Mouse (Mus musculus) ES-E14 (cell line): ENCODE measurements around the gene Stat2. TPM values are rescaled to one million over a fixed set of nuclear protein-coding genes. Genes with fewer than 3 reads are reported as not detected.
A peak's percentile ranks its signal among the peaks of the same experiment; 100 is the strongest.

Experiments used
- DNase-seq: peaks from one replicate; pipeline ENCODE4 v3.0.0-alpha.2; 2013; ENCODE audit warnings: low read depth, low spot score
- H3K27ac ChIP-seq: 2 replicates; pipeline ENCODE4 v1.5.1; 2012; ENCODE audit warnings: low read depth, mild to moderate bottlenecking, low read length, moderate library complexity, mixed read lengths; ENCODE audit not compliant: poor library complexity, insufficient read depth, severe bottlenecking
- H3K36me3 ChIP-seq: 2 replicates; pipeline ENCODE4 v1.6.1; 2012; ENCODE audit warnings: mild to moderate bottlenecking, low read length, moderate library complexity, mixed read lengths; ENCODE audit not compliant: control insufficient read depth, poor library complexity, insufficient read depth, severe bottlenecking
- H3K4me1 ChIP-seq, 2 experiments: fragments of 150-350 bp in 1 of 2; sonication (generic) in 1 of 2; 2 replicates each; pipeline ENCODE4 v1.6.1; 2012; ENCODE audit warnings: low read length in 2 of 2, mild to moderate bottlenecking in 1 of 2, mixed read lengths in 1 of 2; ENCODE audit not compliant: control insufficient read depth in 2 of 2, insufficient read depth in 2 of 2, poor library complexity in 1 of 2
- H3K4me3 ChIP-seq, 2 experiments: fragments of 150-350 bp in 1 of 2; sonication (generic) in 1 of 2; 2 replicates each; pipeline ENCODE4 v1.5.1; 2012; ENCODE audit warnings: low read length in 2 of 2, low read depth in 1 of 2, mild to moderate bottlenecking in 1 of 2, mixed read lengths in 1 of 2; ENCODE audit not compliant: insufficient read depth in 1 of 2, poor library complexity in 1 of 2, severe bottlenecking in 1 of 2
- H3K9ac ChIP-seq: 2 replicates; pipeline ENCODE4 v1.6.1; 2012; ENCODE audit warnings: low read depth, mild to moderate bottlenecking, low read length, mixed read lengths; ENCODE audit not compliant: poor library complexity, insufficient read depth, severe bottlenecking
- H3K9me3 ChIP-seq: fragments of 150-350 bp; sonication (generic); 2 replicates; pipeline ENCODE4 v1.6.1; 2012; ENCODE audit warnings: low read depth, mild to moderate bottlenecking, low read length; ENCODE audit not compliant: control insufficient read depth, insufficient read depth
- CHD2 ChIP-seq: IDR thresholded peaks from 2 replicates; pipeline ENCODE4 v1.6.1; 2014; ENCODE audit warnings: mild to moderate bottlenecking, low read depth, low read length, inconsistent platforms
- HCFC1 ChIP-seq: IDR thresholded peaks from 2 replicates; pipeline ENCODE4 v1.6.1; 2012; ENCODE audit warnings: low read length, inconsistent platforms, borderline replicate concordance; ENCODE audit not compliant: insufficient read depth
- MAFK ChIP-seq: IDR thresholded peaks from 2 replicates; pipeline ENCODE4 v1.6.1; 2014; ENCODE audit warnings: mild to moderate bottlenecking, low read depth, low read length, inconsistent platforms; ENCODE audit not compliant: insufficient read depth
- ZC3H11A ChIP-seq: IDR thresholded peaks from 2 replicates; pipeline ENCODE4 v1.6.1; 2012; ENCODE audit warnings: low read depth, mild to moderate bottlenecking, inconsistent platforms, low read length, borderline replicate concordance
- ZNF384 ChIP-seq: IDR thresholded peaks from 2 replicates; pipeline ENCODE4 v1.6.1; 2012; ENCODE audit warnings: low read depth, low read length, inconsistent platforms
- in situ Hi-C, 2 experiments: fragments of 600-800 bp; cut with MboI; formaldehyde crosslinking; loops; one replicate each; pipeline ENCODE4 v1.15.1; 2025; ENCODE audit warnings: low sequenced_read_pairs in 2 of 2, inconsistent platforms in 1 of 2; ENCODE audit not compliant: unreplicated experiment in 2 of 2
- total RNA-seq: library from RNA; depleted of rRNA; stranded (reverse); fragments of 300-350 nt; gene quantifications from 2 replicates; pipeline ENCODE4 v1.2.3, GENCODE M21; 2012; rRNA removed

Stat2 gene
- total RNA-seq, 1 experiment = 10.6 TPM

- Histone ChIP-seq H3K9ac (peak within 1 kb of the TSS; percentile 99), H3K36me3 (peaks cover 4% of the 10 kb centered on the region; the same call in 1 of the 2 replicates), H3K9me3 (no peaks in the 10 kb centered on the region), H3K4me3 (peak within 1 kb of the TSS; percentile 100), H3K4me1 (peaks cover 2 to 4% of the 10 kb centered on the region in 2 experiments; a peak in 1 of 4 replicates), H3K27ac (peak within 1 kb of the TSS; percentile 92)
- TF ChIP-seq CHD2 (peak; percentile 42; the same call in 1 of the 2 replicates), HCFC1 (no peak)
- DNase-seq = peak; percentile 96
- in situ Hi-C loops = no loop called here
Measured at GRCm38 (mm10) chr10:128337306-128338181, 67.2 kb downstream of the Stat2 start, which contains the start of gene Cs. Cs (plus strand) TSS chr10:128337734.

- peaks cover 4% of the 10 kb centered on the region; the same call in 1 of the 2 replicates for H3K36me3 ChIP-seq
- peaks cover 2 to 4% of the 10 kb centered on the region in 2 experiments; a peak in 1 of 4 replicates for H3K4me1 ChIP-seq
- no peak for DNase-seq
- no peak for TF ChIP-seq ZC3H11A
- no peak for TF ChIP-seq ZNF384
- no peak for TF ChIP-seq CHD2
- TF ChIP-seq HCFC1 = no peak
- no peak for TF ChIP-seq MAFK
- in situ Hi-C loops = no loop called here
- peak overlapping the region; percentile 92; the same call in 1 of the 2 replicates for H3K27ac ChIP-seq
- H3K4me3 ChIP-seq = peak overlapping the region; percentile 100
- no peaks in the 10 kb centered on the region for H3K9me3 ChIP-seq
- H3K9ac ChIP-seq = peak overlapping the region; percentile 99
Measured at GRCm38 (mm10) chr10:128338415-128338814, 68.1 kb downstream of the Stat2 start.

GRCm38 (mm10) chr10:128338948-128339347, 68.6 kb downstream of the Stat2 start:
- in situ Hi-C loops = no loop called here
- no peak for TF ChIP-seq ZNF384
- TF ChIP-seq ZC3H11A = no peak
- TF ChIP-seq MAFK = no peak
- no peak for TF ChIP-seq CHD2
- TF ChIP-seq HCFC1 = no peak
- Histone ChIP-seq H3K9me3 (no peaks in the 10 kb centered on the region), H3K36me3 (peaks cover 4% of the 10 kb centered on the region; the same call in 1 of the 2 replicates), H3K27ac (no peak overlapping the region), H3K4me1 (peaks cover 2 to 4% of the 10 kb centered on the region in 2 experiments; a peak in 1 of 4 replicates), H3K9ac (no peak overlapping the region), H3K4me3 (peak overlapping the region; percentile 100; a peak in 3 of 4 replicates)
- DNase-seq = no peak

GRCm38 (mm10) chr10:128340257-128340656, 69.9 kb downstream of the Stat2 start:
- Histone ChIP-seq H3K4me1 (peaks cover 3 to 11% of the 10 kb centered on the region in 2 experiments; a peak in 3 of 4 replicates), H3K4me3 (no peak overlapping the region), H3K27ac (no peak overlapping the region; the same call in 1 of the 2 replicates), H3K9me3 (no peaks in the 10 kb centered on the region), H3K36me3 (peaks cover 4% of the 10 kb centered on the region; the same call in 1 of the 2 replicates), H3K9ac (no peak overlapping the region; the same call in 1 of the 2 replicates)
- DNase-seq = peak; percentile 38
- TF ChIP-seq ZNF384 (peak; percentile 75), MAFK (peak; percentile 70), CHD2 (no peak)
- in situ Hi-C loops = no loop called here

Other genes with a start within 250 kb of the Stat2 start
- gene Naca, start 235.0 kb upstream of the Stat2 start, total RNA-seq = 746 and 1,114 TPM in 2 replicates
- 125 and 240 TPM in 2 replicates for gene Ptges3, start 211.6 kb upstream of the Stat2 start, total RNA-seq
- 1,760 and 2,075 TPM in 2 replicates for gene Atp5b, start 187.3 kb upstream of the Stat2 start, total RNA-seq
- gene Baz2a, start 179.0 kb upstream of the Stat2 start, total RNA-seq = 42.8 and 59.9 TPM in 2 replicates
- 23.2 and 30.8 TPM in 2 replicates for gene Rbms2, start 90.3 kb upstream of the Stat2 start, total RNA-seq
- 21.9 and 40.7 TPM in 2 replicates for gene Gls2, start 76.1 kb upstream of the Stat2 start, total RNA-seq
- 22.1 and 24.9 TPM in 2 replicates for gene Spryd4, start 58.8 kb upstream of the Stat2 start, total RNA-seq
- gene Mip, start 44.7 kb upstream of the Stat2 start, total RNA-seq = 2.8 and 6.8 TPM in 2 replicates
- gene Timeless, start 38.5 kb upstream of the Stat2 start, total RNA-seq = 69.7 and 106 TPM in 2 replicates
- 0.31 and 0.69 TPM in 2 replicates for gene Apon, start 16.5 kb upstream of the Stat2 start, total RNA-seq
- 1.4 and 2.1 TPM in 2 replicates for gene Apof, start 1.9 kb upstream of the Stat2 start, total RNA-seq
- gene Il23a, start 28.2 kb downstream of the Stat2 start, total RNA-seq = 4.1 and 6.1 TPM in 2 replicates
- 21.9 and 25.4 TPM in 2 replicates for gene Pan2, start 32.8 kb downstream of the Stat2 start, total RNA-seq
- 218 and 257 TPM in 2 replicates for gene Cnpy2, start 51.9 kb downstream of the Stat2 start, total RNA-seq
- gene Cs, start 67.2 kb downstream of the Stat2 start, total RNA-seq = 107 and 143 TPM in 2 replicates
- 8.2 and 10.1 TPM in 2 replicates for gene Coq10a, start 98.4 kb downstream of the Stat2 start, total RNA-seq
- 11.1 and 11.4 TPM in 2 replicates for gene Ankrd52, start 106.6 kb downstream of the Stat2 start, total RNA-seq
- 0.36 and 0.53 TPM in 2 replicates for gene Slc39a5, start 130.7 kb downstream of the Stat2 start, total RNA-seq
- 25.3 and 28.2 TPM in 2 replicates for gene Nabp2, start 140.9 kb downstream of the Stat2 start, total RNA-seq
- 39.6 and 41.3 TPM in 2 replicates for gene Rnf41, start 141.1 kb downstream of the Stat2 start, total RNA-seq
- 18.9 and 22.8 TPM in 2 replicates for gene Smarcc2, start 188.7 kb downstream of the Stat2 start, total RNA-seq
- gene Myl6, start 223.6 kb downstream of the Stat2 start, total RNA-seq = 894 and 1,090 TPM in 2 replicates
- 2.0 and 3.7 TPM in 2 replicates for gene Myl6b, start 228.1 kb downstream of the Stat2 start, total RNA-seq